Mouse (Mus musculus) central nervous system, embryonic 14 days (tissue): ENCODE results near the gene Troap. TPM values are rescaled to one million over a fixed set of nuclear protein-coding genes. Genes with fewer than 3 reads are reported as not detected.

Source experiments
- polyA plus RNA-seq: library from polyadenylated mRNA; depleted of rRNA; stranded (reverse); fragments of >200 nt; gene quantifications from 2 replicates; pipeline ENCODE4 v1.2.3, GENCODE M21; 2012; rRNA removed

Gene Troap
- 23.7 and 25.3 TPM in 2 replicates for polyA plus RNA-seq

DNA sequence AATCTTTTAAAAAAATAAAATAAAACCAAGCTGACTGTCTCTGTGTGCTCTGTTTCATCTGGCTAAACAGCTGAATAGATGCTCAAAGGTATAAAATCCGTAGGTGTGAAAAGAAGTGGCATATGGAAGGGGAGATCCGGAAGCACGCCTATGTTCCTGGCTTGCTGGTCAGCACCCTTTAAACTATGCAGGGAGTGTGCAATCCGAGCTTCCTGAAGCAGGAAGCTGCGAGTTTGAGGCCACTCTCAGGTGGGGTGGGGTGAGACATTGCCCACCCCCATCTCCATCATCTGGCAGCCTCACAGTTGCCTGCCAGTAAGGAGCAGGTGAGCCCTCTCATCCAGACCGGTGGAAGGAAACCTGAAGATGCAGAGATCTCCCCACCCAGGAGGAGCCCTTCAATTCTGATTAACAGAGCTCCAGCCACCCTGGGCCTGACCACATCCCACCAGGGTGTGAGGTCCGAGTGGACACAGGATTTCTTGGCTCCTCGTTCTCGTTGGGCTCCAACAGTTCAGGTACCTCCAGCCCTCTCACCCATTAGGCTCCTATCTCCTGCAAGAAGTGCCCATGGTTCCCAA lies at the start of gene Troap:
Troap (plus strand) TSS at position 557 of the 581 bp plus-strand sequence.

DNA sequence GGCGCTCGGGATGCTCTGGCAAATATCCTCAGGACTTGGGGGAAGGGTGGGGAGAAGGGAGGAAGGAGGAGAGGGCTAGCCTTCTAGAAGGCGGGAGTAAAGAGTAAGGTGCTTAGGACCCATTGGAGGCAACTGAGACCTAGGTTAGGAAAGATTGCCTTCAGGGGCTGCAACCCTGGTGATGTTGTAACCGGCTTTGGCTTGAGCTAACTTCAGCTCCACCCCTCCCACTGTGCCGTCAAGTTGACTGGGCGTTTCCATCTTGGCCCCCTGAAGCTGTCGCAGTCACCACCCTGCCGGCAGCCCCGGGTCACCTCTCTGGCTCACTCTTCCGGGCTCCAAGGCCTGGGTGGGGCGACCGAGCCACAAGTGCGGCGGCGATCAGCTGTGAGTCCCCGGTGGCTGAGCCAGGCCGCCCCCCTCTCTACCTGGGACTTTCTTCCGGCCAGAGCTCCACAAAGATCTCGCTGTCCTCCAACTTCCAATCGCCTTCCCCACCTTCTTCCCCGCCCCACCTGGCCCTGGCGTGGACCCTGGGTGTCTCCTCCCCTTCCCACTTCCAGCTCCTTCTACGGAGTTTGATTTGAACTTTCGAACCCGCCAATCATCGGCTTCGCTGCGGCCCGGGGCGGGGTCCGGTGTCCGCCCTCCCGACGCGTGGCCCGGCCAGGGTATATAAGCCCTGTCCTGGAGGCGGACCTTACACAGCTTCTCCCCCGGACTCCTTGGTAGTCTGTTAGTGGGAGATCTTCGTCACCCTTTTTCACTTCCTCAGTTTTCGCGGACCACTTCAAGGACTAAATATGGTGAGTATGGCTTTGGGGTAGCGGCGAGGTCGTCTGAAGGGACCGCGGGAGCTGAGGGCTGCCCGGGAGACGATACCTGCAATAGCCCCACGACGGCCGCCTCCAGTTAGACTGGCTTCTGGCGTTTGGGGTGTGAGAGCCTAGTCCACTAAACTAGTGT lies 44.5 kb upstream of the Troap start, which contains the start of gene Tuba1c:
Tuba1c (plus strand) TSS at position 273 of the 966 bp plus-strand sequence.

DNA sequence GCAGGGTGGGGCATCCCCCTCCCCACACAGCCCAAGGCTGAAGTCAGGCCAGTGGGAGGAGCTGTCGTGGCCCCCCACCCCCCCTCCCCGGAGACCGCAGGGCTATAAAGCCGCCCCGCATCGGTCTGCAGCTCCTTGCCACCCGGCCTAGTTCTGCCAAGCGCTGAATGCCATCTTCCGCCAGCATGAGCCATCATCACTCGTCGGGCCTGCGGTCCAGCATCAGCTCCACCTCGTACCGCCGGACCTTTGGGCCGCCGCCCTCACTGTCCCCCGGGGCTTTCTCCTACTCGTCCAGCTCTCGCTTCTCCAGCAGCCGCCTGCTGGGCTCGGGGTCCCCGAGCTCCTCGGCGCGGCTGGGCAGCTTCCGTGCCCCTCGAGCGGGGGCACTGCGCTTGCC lies 19.3 kb upstream of the Troap start, which contains the start of gene Prph:
Prph (plus strand) TSS at position 135 of the 400 bp plus-strand sequence.

DNA sequence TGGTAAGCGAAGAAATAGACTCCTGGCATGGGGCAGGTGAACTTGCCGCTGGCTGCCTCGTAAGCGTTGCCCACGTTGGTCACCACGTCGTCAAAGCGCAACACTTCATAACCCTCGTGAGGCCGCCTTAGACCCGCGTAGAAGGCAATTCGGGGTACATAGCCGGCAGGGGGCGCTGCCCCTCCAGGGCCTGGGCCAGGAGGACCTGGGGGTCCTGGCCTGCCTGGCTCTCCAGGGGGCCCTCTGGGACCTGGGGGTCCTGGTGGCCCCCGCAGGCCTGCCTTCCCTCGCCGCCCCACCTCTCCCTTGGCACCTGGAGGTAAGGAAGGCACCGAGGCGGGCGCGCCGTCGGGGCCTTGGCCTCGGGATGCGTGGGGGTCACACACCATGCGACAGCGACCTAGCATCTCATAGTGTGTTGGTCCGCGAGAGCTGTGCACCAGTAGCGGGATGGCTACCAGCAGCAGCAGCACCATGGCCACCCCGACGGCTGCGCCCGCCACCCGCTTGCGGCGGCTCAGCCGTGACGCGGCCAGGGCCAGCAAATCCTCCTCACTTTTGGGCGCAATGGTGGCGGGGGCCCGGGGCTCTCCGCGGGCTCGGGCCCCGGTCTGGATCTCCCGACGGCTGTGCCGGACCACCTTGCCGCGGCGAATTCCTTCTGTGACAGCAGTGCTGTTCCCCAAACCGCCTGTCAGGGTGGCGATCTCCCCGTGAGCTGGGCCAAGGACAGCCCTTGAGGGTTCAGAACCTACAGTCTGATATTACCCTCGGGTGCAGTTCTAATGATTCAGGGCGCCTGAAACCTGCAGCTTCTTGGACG lies 13.1 kb downstream of the Troap start, which contains the start of gene C1ql4:
C1ql4 (minus strand) TSS at position 565 of the 823 bp plus-strand sequence.

DNA sequence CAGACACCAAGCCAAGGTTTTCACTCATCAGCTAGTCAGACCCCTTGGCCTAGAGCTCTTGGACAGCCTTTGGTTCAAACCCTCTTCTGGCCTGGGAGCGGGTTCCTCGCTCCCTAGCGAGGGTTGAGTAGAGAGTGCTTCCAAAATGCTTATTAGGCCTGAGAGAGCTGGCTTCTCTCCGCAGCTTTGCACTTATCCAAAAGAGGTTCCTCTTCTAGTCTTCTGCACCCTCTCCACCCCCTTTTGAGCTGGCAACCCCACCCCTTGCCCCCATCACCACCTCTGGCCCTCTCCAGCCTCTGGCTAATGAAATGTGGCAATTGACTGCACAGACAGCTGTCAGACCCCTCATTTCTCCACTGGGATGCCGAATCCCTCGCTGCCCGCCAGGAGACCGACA lies 18.5 kb downstream of the Troap start, which contains the start of gene Dnajc22:
Dnajc22 (plus strand) TSS at position 301 of the 400 bp plus-strand sequence.

DNA sequence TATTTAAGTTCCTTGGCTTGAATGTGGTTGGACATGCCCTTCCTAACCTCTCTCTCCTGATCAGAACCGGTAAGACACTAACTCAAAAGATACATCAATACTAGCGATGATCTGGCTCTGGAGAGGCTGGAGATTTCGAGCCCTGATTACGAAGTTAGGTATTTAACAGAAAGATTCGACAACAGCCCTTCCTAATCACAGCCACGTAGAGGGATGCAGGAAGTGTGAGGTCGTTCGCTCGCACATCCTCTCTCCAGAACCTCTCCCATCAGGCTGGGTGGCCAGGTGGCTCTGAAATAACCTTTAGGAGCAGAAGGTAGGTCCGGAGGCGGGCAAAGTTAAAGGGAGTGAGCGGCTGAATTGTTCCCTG lies 51.3 kb downstream of the Troap start, which contains the start of gene Spats2:
Spats2 (plus strand) TSS at position 206 of the 370 bp plus-strand sequence.

Other genes starting within 250 kb of the Troap start
- gene Prkag1, start 243.1 kb upstream of the Troap start, polyA plus RNA-seq, result 82.9 and 88.6 TPM in 2 replicates
- gene Kmt2d, start 203.4 kb upstream of the Troap start, polyA plus RNA-seq, result 28.4 and 31.1 TPM in 2 replicates
- gene Rhebl1, start 180.0 kb upstream of the Troap start, polyA plus RNA-seq, result 31.8 and 35.6 TPM in 2 replicates
- gene Dhh, start 176.0 kb upstream of the Troap start, polyA plus RNA-seq, result 0.82 and 1.7 TPM in 2 replicates
- gene Lmbr1l, start 156.3 kb upstream of the Troap start, polyA plus RNA-seq, result 97.9 and 103 TPM in 2 replicates
- 1,826 and 1,827 TPM in 2 replicates for gene Tuba1b, start 140.0 kb upstream of the Troap start, polyA plus RNA-seq
- 31.7 and 40.2 TPM in 2 replicates for gene Gm49450, start 121.0 kb upstream of the Troap start, polyA plus RNA-seq
- 9,064 and 9,831 TPM in 2 replicates for gene Tuba1a, start 120.9 kb upstream of the Troap start, polyA plus RNA-seq
- gene Tuba1c, start 44.7 kb upstream of the Troap start, polyA plus RNA-seq, result 74.8 and 77.4 TPM in 2 replicates
- gene Prph, start 19.4 kb upstream of the Troap start, polyA plus RNA-seq, result 36.0 and 115 TPM in 2 replicates
- 7.7 and 12.3 TPM in 2 replicates for gene C1ql4, start 13.2 kb downstream of the Troap start, polyA plus RNA-seq
- 0.86 and 0.96 TPM in 2 replicates for gene Dnajc22, start 18.6 kb downstream of the Troap start, polyA plus RNA-seq
- gene Spats2, start 51.3 kb downstream of the Troap start, polyA plus RNA-seq, result 48.2 and 52.8 TPM in 2 replicates
- gene Kcnh3, start 150.3 kb downstream of the Troap start, polyA plus RNA-seq, result 3.7 and 6.5 TPM in 2 replicates
- 131 and 143 TPM in 2 replicates for gene Mcrs1, start 177.4 kb downstream of the Troap start, polyA plus RNA-seq
- 206 and 211 TPM in 2 replicates for gene Prpf40b, start 220.5 kb downstream of the Troap start, polyA plus RNA-seq
- 0.34 and 0.36 TPM in 2 replicates for gene Fam186b, start 221.3 kb downstream of the Troap start, polyA plus RNA-seq